Mouse (Mus musculus) neural tube, embryonic 13.5 days (tissue): Measurements from ENCODE around the gene Iqgap1. TPM values are rescaled to one million over a fixed set of nuclear protein-coding genes. Genes with fewer than 3 reads are reported as not detected.
A peak's percentile ranks its signal among the peaks of the same experiment; 100 is the strongest.

ENCODE experiments used
- ATAC-seq: fragments of 200-750 bp; cut with Nextera tagmentation; 2 replicates; pipeline ENCODE4 v1.8.0; 2017; ENCODE audit warnings: low read depth, mild to moderate bottlenecking, moderate TSS enrichment, moderate library complexity
- H3K27ac ChIP-seq: fragments of 300-500 bp; sonication (generic); replicated peaks from 2 replicates; pipeline ENCODE4 v1.5.1; 2015; ENCODE audit warnings: moderate library complexity, mild to moderate bottlenecking, inconsistent platforms
- H3K27me3 ChIP-seq: fragments of 300-500 bp; sonication (generic); 2 replicates; pipeline ENCODE4 v1.6.1; 2015; ENCODE audit warnings: mild to moderate bottlenecking, inconsistent platforms
- H3K36me3 ChIP-seq: fragments of 300-500 bp; sonication (generic); 2 replicates; pipeline ENCODE4 v1.6.1; 2015; ENCODE audit warnings: mild to moderate bottlenecking, inconsistent platforms
- H3K4me1 ChIP-seq: fragments of 300-500 bp; sonication (generic); replicated peaks from 2 replicates; pipeline ENCODE4 v1.6.1; 2015; ENCODE audit warnings: inconsistent platforms
- H3K4me2 ChIP-seq: fragments of 300-500 bp; sonication (generic); 2 replicates; pipeline ENCODE4 v1.6.1; 2015; ENCODE audit warnings: inconsistent platforms, mild to moderate bottlenecking, moderate library complexity
- H3K4me3 ChIP-seq: fragments of 300-500 bp; sonication (generic); 2 replicates; pipeline ENCODE4 v1.5.1; 2015; ENCODE audit warnings: mild to moderate bottlenecking, inconsistent platforms
- H3K9ac ChIP-seq: fragments of 300-500 bp; sonication (generic); 2 replicates; pipeline ENCODE4 v1.6.1; 2015; ENCODE audit warnings: moderate library complexity, mild to moderate bottlenecking, inconsistent platforms
- H3K9me3 ChIP-seq: fragments of 300-500 bp; sonication (generic); 2 replicates; pipeline ENCODE4 v1.6.1; 2016; ENCODE audit warnings: inconsistent platforms
- WGBS: fragments of 180-500 bp; shearing (Covaris S2); methylation state at CpG from one replicate; pipeline ENCODE4 v1.1.7; 2015; 5-methylcytosine and 5-hydroxymethylcytosine counted together
- polyA plus RNA-seq: library from polyadenylated mRNA; unstranded; fragments of >200 nt; fragmentation: Nextera tagmentation; extraction: Ambion mirVana; gene quantifications from 2 replicates; pipeline ENCODE4 v1.2.1, GENCODE M21; 2015

Iqgap1 gene
- 19.7 and 22.3 TPM in 2 replicates for polyA plus RNA-seq

GRCm38 (mm10) chr7:80825843-80826403 is at the start of gene Iqgap1:
Gene Iqgap1 (minus strand): TSS chr7:80825974.
- no peak for ATAC-seq
- WGBS: 78% methylated on average over 11 of the region's 11 CpGs

GRCm38 (mm10) chr7:80873631-80874030 is 47.9 kb upstream of the Iqgap1 start:
- peaks cover 88% of the 10 kb centered on the region for H3K36me3 ChIP-seq
- peaks cover 7% of the 10 kb centered on the region for H3K27me3 ChIP-seq
- no peak for ATAC-seq
- no peaks in the 10 kb centered on the region for H3K9me3 ChIP-seq
- no peaks in the 10 kb centered on the region for H3K4me1 ChIP-seq
- no peak overlapping the region for H3K9ac ChIP-seq
- 97% methylated on average over 2 of the region's 2 CpGs for whole genome bisulfite sequencing
- H3K4me3 ChIP-seq: no peak overlapping the region
- H3K27ac ChIP-seq: no peak overlapping the region
- no peak overlapping the region for H3K4me2 ChIP-seq

More at GRCm38 (mm10) chr7:80825843-80826403, at the start of gene Iqgap1:
- Histone ChIP-seq H3K27ac (no peak within 1 kb of the TSS), H3K9me3 (no peaks in the 10 kb centered on the region), H3K27me3 (no peaks in the 10 kb centered on the region), H3K9ac (no peak within 1 kb of the TSS), H3K4me2 (no peak within 1 kb of the TSS), H3K36me3 (no peaks in the 10 kb centered on the region), H3K4me3 (no peak within 1 kb of the TSS), H3K4me1 (no peaks in the 10 kb centered on the region)

- Histone ChIP-seq H3K4me1 (no peaks in the 10 kb centered on the region), H3K9me3 (no peaks in the 10 kb centered on the region), H3K36me3 (peaks cover 92% of the 10 kb centered on the region), H3K4me2 (no peak overlapping the region), H3K4me3 (no peak overlapping the region), H3K9ac (no peak overlapping the region), H3K27me3 (peaks cover 7% of the 10 kb centered on the region), H3K27ac (no peak overlapping the region)
- 81% methylated on average over 5 of the region's 5 CpGs for WGBS
- ATAC-seq: no peak
Measured at GRCm38 (mm10) chr7:80873038-80873437, 47.3 kb upstream of the Iqgap1 start.

- 94% methylated on average over 2 of the region's 2 CpGs for WGBS
- Histone ChIP-seq H3K9ac (no peak overlapping the region), H3K4me3 (no peak overlapping the region), H3K9me3 (no peaks in the 10 kb centered on the region), H3K36me3 (peaks cover 93% of the 10 kb centered on the region), H3K4me2 (no peak overlapping the region), H3K4me1 (peaks cover 31% of the 10 kb centered on the region), H3K27me3 (peaks cover 4% of the 10 kb centered on the region; the same call in 1 of the 2 replicates), H3K27ac (no peak overlapping the region)
- no peak for ATAC-seq
Measured at GRCm38 (mm10) chr7:80868686-80869085, 42.9 kb upstream of the Iqgap1 start.

GRCm38 (mm10) chr7:80866514-80867147 is 40.9 kb upstream of the Iqgap1 start:
- ATAC-seq: no peak
- H3K9me3 ChIP-seq: no peaks in the 10 kb centered on the region
- H3K4me1 ChIP-seq: peaks cover 52% of the 10 kb centered on the region
- no peak overlapping the region for H3K4me2 ChIP-seq
- H3K36me3 ChIP-seq: peaks cover 82% of the 10 kb centered on the region
- no peak overlapping the region for H3K9ac ChIP-seq
- no peak overlapping the region for H3K27ac ChIP-seq
- no peak overlapping the region for H3K4me3 ChIP-seq
- WGBS: 88% methylated on average over 7 of the region's 7 CpGs
- no peaks in the 10 kb centered on the region for H3K27me3 ChIP-seq

GRCm38 (mm10) chr7:80865521-80865920 is 39.7 kb upstream of the Iqgap1 start:
- H3K27me3 ChIP-seq: no peaks in the 10 kb centered on the region
- H3K9ac ChIP-seq: no peak overlapping the region
- no peak overlapping the region for H3K27ac ChIP-seq
- H3K9me3 ChIP-seq: no peaks in the 10 kb centered on the region
- H3K4me1 ChIP-seq: peaks cover 54% of the 10 kb centered on the region
- WGBS: 93% methylated on average over 7 of the region's 7 CpGs
- no peak for ATAC-seq
- no peak overlapping the region for H3K4me2 ChIP-seq
- H3K4me3 ChIP-seq: no peak overlapping the region
- peaks cover 76% of the 10 kb centered on the region for H3K36me3 ChIP-seq

- peaks cover 69% of the 10 kb centered on the region for H3K36me3 ChIP-seq
- H3K27ac ChIP-seq: no peak overlapping the region
- no peak overlapping the region for H3K4me3 ChIP-seq
- peak overlapping the region; percentile 22; the same call in 1 of the 2 replicates for H3K4me2 ChIP-seq
- 86% methylated on average over 8 of the region's 8 CpGs for WGBS
- H3K9ac ChIP-seq: no peak overlapping the region
- no peaks in the 10 kb centered on the region for H3K9me3 ChIP-seq
- ATAC-seq: no peak
- H3K4me1 ChIP-seq: peaks cover 54% of the 10 kb centered on the region
- H3K27me3 ChIP-seq: no peaks in the 10 kb centered on the region
Measured at GRCm38 (mm10) chr7:80864831-80865230, 39.1 kb upstream of the Iqgap1 start.

- WGBS: 64% methylated on average over 1 of the region's 1 CpGs
- ATAC-seq: no peak
- no peaks in the 10 kb centered on the region for H3K27me3 ChIP-seq
- no peak overlapping the region; the same call in 1 of the 2 replicates for H3K4me3 ChIP-seq
- H3K9ac ChIP-seq: no peak overlapping the region
- H3K36me3 ChIP-seq: peaks cover 62% of the 10 kb centered on the region
- no peak overlapping the region for H3K27ac ChIP-seq
- H3K4me2 ChIP-seq: peak overlapping the region; percentile 78
- H3K4me1 ChIP-seq: peaks cover 54% of the 10 kb centered on the region
- no peaks in the 10 kb centered on the region for H3K9me3 ChIP-seq
Measured at GRCm38 (mm10) chr7:80864151-80864550, 38.4 kb upstream of the Iqgap1 start.

GRCm38 (mm10) chr7:80863520-80863919 is 37.7 kb upstream of the Iqgap1 start:
- ATAC-seq: no peak
- no peaks in the 10 kb centered on the region for H3K27me3 ChIP-seq
- H3K4me2 ChIP-seq: peak overlapping the region; percentile 78
- peak overlapping the region; percentile 53 for H3K9ac ChIP-seq
- peak overlapping the region; percentile 12; the same call in 1 of the 2 replicates for H3K4me3 ChIP-seq
- WGBS: 93% methylated on average over 5 of the region's 5 CpGs
- peaks cover 54% of the 10 kb centered on the region for H3K4me1 ChIP-seq
- peaks cover 56% of the 10 kb centered on the region for H3K36me3 ChIP-seq
- H3K9me3 ChIP-seq: no peaks in the 10 kb centered on the region
- H3K27ac ChIP-seq: no peak overlapping the region

GRCm38 (mm10) chr7:80862475-80862874 is 36.7 kb upstream of the Iqgap1 start:
- peak overlapping the region; percentile 82 for H3K4me3 ChIP-seq
- no peak overlapping the region for H3K9ac ChIP-seq
- ATAC-seq: no peak
- H3K27ac ChIP-seq: no peak overlapping the region
- H3K36me3 ChIP-seq: peaks cover 46% of the 10 kb centered on the region
- H3K27me3 ChIP-seq: no peaks in the 10 kb centered on the region
- no peaks in the 10 kb centered on the region for H3K9me3 ChIP-seq
- H3K4me1 ChIP-seq: peaks cover 54% of the 10 kb centered on the region
- whole genome bisulfite sequencing: 87% methylated on average over 2 of the region's 2 CpGs
- peak overlapping the region; percentile 78 for H3K4me2 ChIP-seq

- WGBS: 0% methylated on average over 38 of the region's 40 CpGs
- no peaks in the 10 kb centered on the region for H3K9me3 ChIP-seq
- H3K4me2 ChIP-seq: peak within 1 kb of the TSS; percentile 78
- H3K27me3 ChIP-seq: no peaks in the 10 kb centered on the region
- peak within 1 kb of the TSS; percentile 82 for H3K4me3 ChIP-seq
- ATAC-seq: peak; percentile 98
- peak within 1 kb of the TSS; percentile 86 for H3K9ac ChIP-seq
- H3K27ac ChIP-seq: peak within 1 kb of the TSS; percentile 91
- peaks cover 43% of the 10 kb centered on the region for H3K4me1 ChIP-seq
- peaks cover 29% of the 10 kb centered on the region for H3K36me3 ChIP-seq
Measured at GRCm38 (mm10) chr7:80860729-80861274, 35.0 kb upstream of the Iqgap1 start, which contains the start of gene Zscan2. Gene Zscan2 (plus strand): TSS chr7:80860920.

- Histone ChIP-seq H3K27me3 (no peaks in the 10 kb centered on the region), H3K9me3 (no peaks in the 10 kb centered on the region), H3K9ac (peak overlapping the region; percentile 79), H3K4me1 (peaks cover 38% of the 10 kb centered on the region), H3K4me2 (peak overlapping the region; percentile 78), H3K4me3 (peak overlapping the region; percentile 82), H3K27ac (0 out of 2 replicates have a peak overlapping the region, but pooled peaks have one; percentile 30), H3K36me3 (peaks cover 23% of the 10 kb centered on the region)
- peak; percentile 82 for ATAC-seq
- under 1% methylated on average over 13 of the region's 13 CpGs for WGBS
Measured at GRCm38 (mm10) chr7:80860227-80860626, 34.5 kb upstream of the Iqgap1 start.
